9 mouse cellular contexts compared by ENCODE assay signal in the genomic region with DNA sequence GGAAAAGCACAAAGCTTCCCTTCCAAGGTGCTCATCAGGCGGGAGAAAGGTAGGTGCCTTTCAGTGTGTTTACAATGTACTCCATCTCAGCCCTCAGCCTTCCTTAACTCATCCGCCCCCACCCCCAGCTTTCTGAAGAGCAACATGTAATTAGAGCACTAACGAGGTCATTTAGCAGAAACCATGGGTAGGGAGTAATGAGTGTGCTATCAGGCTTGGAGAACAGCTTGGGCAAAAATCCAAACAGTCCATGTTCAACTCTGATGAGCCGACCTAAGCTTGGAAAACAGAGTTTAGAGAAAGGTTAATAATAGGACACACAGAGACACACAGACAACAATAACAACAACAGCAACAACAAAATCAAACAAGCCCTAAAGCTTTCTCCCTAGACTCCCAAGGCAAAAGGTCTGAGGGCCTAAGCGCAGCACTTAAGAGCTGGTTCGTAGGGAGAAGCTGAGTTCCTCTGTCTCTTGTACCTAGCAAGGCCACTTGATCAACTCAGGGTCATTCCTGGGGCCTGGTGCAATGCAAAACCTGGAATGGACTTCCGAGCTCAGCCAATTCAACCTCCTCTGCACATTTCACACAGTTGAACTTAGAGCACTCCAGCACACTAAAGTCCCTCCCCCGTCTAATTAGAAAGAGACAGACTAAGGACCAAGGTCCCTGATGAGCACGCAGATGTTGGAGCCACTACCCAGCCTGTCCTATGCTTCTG. TPM values are rescaled to one million over a fixed set of nuclear protein-coding genes. Genes with fewer than 3 reads are reported as not detected.
DNase-seq lines count a peak whose midpoint lies in the region; ATAC-seq and TF ChIP-seq lines count a peak whose summit lies in the region.
"Had no signal": no experiment of that assay in that cellular context is flagged by ENCODE, and none has a peak within 500 bp of the region (broad histone marks: within the 10 kb centered on the region; RNA-seq: fewer than 3 reads in every experiment).

No protein-coding gene starts in this region.

- no peak overlapping the region for H3K9ac ChIP-seq in ES-E14 (ENCODE audit: insufficient read depth, low read depth, low read length, poor library complexity, severe bottlenecking)
- no peak overlapping the region for H3K9ac ChIP-seq in heart, embryonic 16.5 days (ENCODE audit: low read length)

- peaks cover 0 to 8% of the 10 kb centered on the region in 2 experiments; a peak in 1 of 4 replicates for H3K4me1 ChIP-seq in ES-E14 (ENCODE audit: control insufficient read depth in 2 of 2, insufficient read depth in 2 of 2, low read length in 2 of 2, poor library complexity in 1 of 2)
- H3K4me1 ChIP-seq in heart, embryonic 16.5 days (ENCODE audit: control insufficient read depth, insufficient read depth, low read length), result peaks cover 14% of the 10 kb centered on the region
- no peaks in the 10 kb centered on the region for H3K4me1 ChIP-seq in thymus, adult 2 months (replicated peaks; ENCODE audit: control insufficient read depth, insufficient read depth, low read length)

- H3K4me3 ChIP-seq in ES-E14 (ENCODE audit: insufficient read depth in 1 of 2, low read depth in 1 of 2, low read length in 2 of 2, poor library complexity in 1 of 2, severe bottlenecking in 1 of 2), result no peak overlapping the region
- no peak overlapping the region for H3K4me3 ChIP-seq in heart, embryonic 16.5 days (ENCODE audit: low read length)
- no peak overlapping the region for H3K4me3 ChIP-seq in thymus, adult 2 months (ENCODE audit: control insufficient read depth, insufficient read depth, low read length)
- H3K4me3 ChIP-seq in gastrocnemius, adult 2 months, result no peak overlapping the region

- no peaks in the 10 kb centered on the region for H3K36me3 ChIP-seq in ES-E14 (ENCODE audit: control insufficient read depth, insufficient read depth, low read length, poor library complexity, severe bottlenecking)
- H3K36me3 ChIP-seq in heart, embryonic 16.5 days (ENCODE audit: control insufficient read depth, insufficient read depth), result no peaks in the 10 kb centered on the region
- H3K36me3 ChIP-seq in thymus, adult 2 months (ENCODE audit: control insufficient read depth, insufficient read depth, low read length), result no peaks in the 10 kb centered on the region

- in situ Hi-C loops in ES-E14 (cut with MboI; ENCODE audit: low sequenced_read_pairs in 2 of 2, unreplicated experiment in 2 of 2), result no loop called here

- H3K4me2 ChIP-seq in heart, embryonic 16.5 days (ENCODE audit: low read depth, low read length), result peak overlapping the region; percentile 30; the same call in 1 of the 2 replicates

- TF ChIP-seq CTCF in thymus, adult 2 months (IDR thresholded peaks at IDR 0.05; ENCODE audit: borderline replicate concordance, control insufficient read depth, extremely low read depth, insufficient read depth, low read length, poor library complexity), result no peak
- no peak for TF ChIP-seq CTCF in gastrocnemius, adult 2 months (IDR thresholded peaks at IDR 0.05)

- DNase-seq in ES-E14 (ENCODE audit: low read depth, low spot score), result peak; percentile 44
- DNase-seq in adrenal gland, adult 18-20 months (ENCODE audit: low spot score in 2 of 2), result peak; percentile 38 to 56
- peak; percentile 72 to 76 for DNase-seq in lung, adult 18-20 months
- DNase-seq in cerebellum, postnatal 4 days (ENCODE audit: low spot score in 2 of 2), result no peak
- DNase-seq in thymus, adult 2 months, result no peak
- DNase-seq in layer of hippocampus, postnatal 25 days (ENCODE audit: extremely low spot score in 1 of 2, low spot score in 1 of 2), result no peak
- DNase-seq in gastrocnemius, adult 2 months, result no peak
- DNase-seq: liver had no signal

- H3K27ac ChIP-seq in ES-E14 (ENCODE audit: insufficient read depth, low read depth, low read length, poor library complexity, severe bottlenecking), result no peak overlapping the region
- peak overlapping the region; percentile 54; the same call in 1 of the 2 replicates for H3K27ac ChIP-seq in heart, embryonic 16.5 days (ENCODE audit: low read length)
- no peak overlapping the region for H3K27ac ChIP-seq in thymus, adult 2 months (ENCODE audit: control insufficient read depth, insufficient read depth, low read length)
- H3K27ac ChIP-seq in gastrocnemius, adult 2 months, result no peak overlapping the region

- ATAC-seq in heart, embryonic 16.5 days (replicated peaks; ENCODE audit: extremely low read depth, insufficient read depth, low FRiP score), result peak; percentile 52; the same call in 1 of the 2 replicates

- no peaks in the 10 kb centered on the region for H3K27me3 ChIP-seq in heart, embryonic 16.5 days (ENCODE audit: control insufficient read depth, insufficient read depth, low read length)
- no peaks in the 10 kb centered on the region for H3K27me3 ChIP-seq in thymus, adult 2 months (ENCODE audit: control insufficient read depth, insufficient read depth, low read length)

- 51% methylated on average over 9 of the region's 9 CpGs for WGBS in heart, embryonic 16.5 days
- 96% methylated on average over 9 of the region's 9 CpGs for WGBS in thymus, adult 2 months

- intact Hi-C loops in gastrocnemius, adult 2 months (cut with DNase I), result no loop called here

- no peaks in the 10 kb centered on the region for H3K9me3 ChIP-seq in ES-E14 (ENCODE audit: control insufficient read depth, insufficient read depth, low read depth, low read length)
- H3K9me3 ChIP-seq in heart, embryonic 16.5 days (replicated peaks; ENCODE audit: control insufficient read depth, low read length), result no peaks in the 10 kb centered on the region

- no peak for TF ChIP-seq POLR2A in thymus, adult 2 months (IDR thresholded peaks at IDR 0.05; ENCODE audit: control insufficient read depth, extremely low read depth, insufficient read depth, low read length, poor library complexity)

TF ChIP-seq in ES-E14, 5 proteins besides CTCF, POLR2A, EP300 and RAD21:
- TF ChIP-seq ZC3H11A (IDR thresholded peaks at IDR 0.05; ENCODE audit: borderline replicate concordance, low read depth, low read length) (no peak), ZNF384 (IDR thresholded peaks at IDR 0.05; ENCODE audit: low read depth, low read length) (no peak), HCFC1 (IDR thresholded peaks at IDR 0.05; ENCODE audit: borderline replicate concordance, insufficient read depth, low read length) (no peak)

RNA-seq across cellular contexts. Expression of a gene that starts 40.2 kb away (rescaled TPM):
- 10.6 and 17.3 TPM in 2 replicates for total RNA-seq in ES-E14 (2012; rRNA removed)
- total RNA-seq in adrenal gland, adult 18-20 months (2021), result 10 to 100 TPM; 38.6 to 87.8 TPM
- 45.3 and 46.8 TPM in 2 replicates for polyA plus RNA-seq in heart, embryonic 16.5 days (2015; fragmentation: Nextera tagmentation; extraction: Ambion mirVana)
- 99.1 and 106 TPM in 2 replicates for polyA plus RNA-seq in thymus, adult 2 months (2012; rRNA removed)
- total RNA-seq in layer of hippocampus, postnatal 25 days (2021), result 100 to 1,000 TPM; 201 to 231 TPM
- total RNA-seq in gastrocnemius, adult 2 months (2021), result 10 to 100 TPM; 23.4 to 24.5 TPM

Comparison
In these comparisons a context has a peak if more than half of its experiments do, and no peak if none do; other contexts are left out.
1. DNase-seq: peak in ES-E14 (single experiment), adrenal gland, adult 18-20 months (2 of 2) and lung, adult 18-20 months (2 of 2); none in cerebellum, postnatal 4 days (0 of 2), thymus, adult 2 months (single experiment), layer of hippocampus, postnatal 25 days (0 of 2) and gastrocnemius, adult 2 months (single experiment).